Mouse (Mus musculus) megakaryocyte-erythroid progenitor cell, adult 5-6 weeks (primary cell): ENCODE results near the gene Vmn1r93. TPM values are rescaled to one million over a fixed set of nuclear protein-coding genes. Genes with fewer than 3 reads are reported as not detected.
"Not testable (repeated sequence)": the region's sequence is repeated elsewhere in the genome, so short reads cannot be mapped to it uniquely, and the experiment has no call there.

Source experiments
- ATAC-seq: replicated peaks from 2 replicates; pipeline ENCODE4 v1.8.0; 2016; ENCODE audit warnings: mild to moderate bottlenecking, inconsistent platforms; ENCODE audit not compliant: severe bottlenecking, poor library complexity, low FRiP score, low TSS enrichment
- total RNA-seq, 2 experiments: library from RNA; stranded (forward) in 1 of 2; stranded (reverse) in 1 of 2; fragments of 200-1000, 215-1000 nt in 1 of 2; fragments of >200 nt in 1 of 2; fragmentation: Nextera tagmentation in 1 of 2; gene quantifications; 2 replicates each; pipeline ENCODE4 v1.2.3; 2014 to 2017

The Vmn1r93 gene
- not detected in 2 replicates for total RNA-seq (2014; fragmentation: Nextera tagmentation)
- not detected in 2 replicates for total RNA-seq (2017)

DNA sequence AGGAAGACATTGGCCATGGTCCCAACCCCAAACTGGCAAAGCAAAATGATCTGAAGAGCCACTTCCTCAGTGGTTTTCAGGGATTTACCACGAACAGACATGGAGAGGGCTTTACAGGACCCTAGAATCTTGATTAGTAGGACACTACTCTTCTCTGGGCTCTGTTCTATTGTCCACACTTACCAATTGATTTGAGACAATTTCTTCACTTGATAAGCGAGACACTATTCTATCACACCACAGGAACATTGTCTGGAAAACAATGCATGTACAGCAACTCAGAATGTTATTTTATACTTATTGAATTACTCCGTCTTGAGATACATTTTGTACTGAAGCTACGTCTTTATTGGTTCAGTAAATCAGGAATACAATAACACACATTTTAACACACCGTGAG lies at the start of gene Vmn1r93:
Gene Vmn1r93, minus strand, starts transcription at position 101 of the 400 bp plus-strand sequence.
- not testable (repeated sequence) for ATAC-seq

DNA sequence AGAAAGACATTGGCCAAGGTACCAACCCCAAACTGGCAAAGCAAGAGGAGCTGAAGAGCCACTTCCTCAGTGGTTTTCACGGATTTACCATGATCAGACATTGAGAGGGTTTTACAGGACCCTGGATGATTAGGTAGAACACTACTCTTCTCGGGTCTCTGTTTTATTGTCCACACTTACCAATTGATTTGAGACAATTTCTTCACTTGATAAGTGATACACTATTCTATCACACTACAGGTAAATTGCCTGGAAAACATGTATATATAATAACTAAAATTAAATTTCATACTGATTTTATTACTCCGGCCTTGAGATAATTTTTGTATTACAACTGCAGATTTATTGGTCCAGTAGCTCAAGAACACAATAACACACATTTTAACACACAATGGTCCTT lies 29.4 kb upstream of the Vmn1r93 start, which contains the start of gene Vmn1r94:
Gene Vmn1r94, minus strand, starts transcription at position 101 of the 400 bp plus-strand sequence.
- ATAC-seq, result not testable (repeated sequence)

DNA sequence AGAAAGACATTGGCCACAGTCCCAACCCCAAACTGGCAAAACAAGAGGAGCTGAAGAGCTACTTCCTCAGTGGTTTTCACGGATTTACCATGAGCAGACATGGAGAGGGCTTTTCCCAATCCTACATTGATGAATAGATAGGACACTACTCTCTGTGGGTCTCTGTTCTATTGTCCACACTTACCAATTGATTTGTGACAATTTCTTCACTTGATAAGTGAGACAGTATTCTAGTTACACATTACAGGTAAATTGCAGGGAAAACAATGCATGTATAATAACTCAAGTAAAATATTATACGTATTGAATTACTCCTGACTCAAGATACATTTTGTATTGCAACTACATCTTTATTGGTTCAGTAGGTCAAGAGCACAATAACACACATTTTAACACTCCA lies 16.4 kb downstream of the Vmn1r93 start, which contains the start of gene Gm16442:
Gene Gm16442, minus strand, starts transcription at position 101 of the 400 bp plus-strand sequence.
- not testable (repeated sequence) for ATAC-seq

DNA sequence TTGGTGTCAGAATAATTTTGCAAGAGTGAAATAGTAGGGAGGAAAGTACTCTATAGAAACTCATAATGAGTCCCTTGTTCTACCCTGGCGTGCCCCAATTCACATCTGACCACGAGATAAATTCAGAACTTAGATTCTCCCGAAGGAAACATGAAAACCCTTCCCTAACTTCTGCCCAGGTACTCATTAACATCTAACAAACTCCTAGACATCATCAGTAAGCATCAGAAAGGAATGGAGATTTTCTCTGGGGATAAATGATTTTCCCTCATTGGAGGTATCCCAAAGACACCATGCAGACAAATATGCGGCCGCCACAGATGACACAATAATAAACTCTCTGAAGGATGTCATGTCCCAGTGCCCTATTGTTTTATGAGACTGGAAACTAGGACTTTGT lies 39.5 kb downstream of the Vmn1r93 start, which contains the start of gene Vmn1r91:
Gene Vmn1r91, plus strand, starts transcription at position 301 of the 400 bp plus-strand sequence.
- not testable (repeated sequence) for ATAC-seq

Other genes with a start within 250 kb of the Vmn1r93 start
- 1.3 and 6.4 TPM in 2 replicates for gene Pvr, start 217.9 kb downstream of the Vmn1r93 start, total RNA-seq (2014; fragmentation: Nextera tagmentation)
- gene Pvr, start 217.9 kb downstream of the Vmn1r93 start, total RNA-seq (2017), result 0.85 and 0.91 TPM in 2 replicates
- gene Igsf23, start 188.3 kb downstream of the Vmn1r93 start, total RNA-seq (2014; fragmentation: Nextera tagmentation), result not detected in 2 replicates
- gene Igsf23, start 188.3 kb downstream of the Vmn1r93 start, total RNA-seq (2017), result 0.50 TPM in 1 of 2 replicates, not detected in the other
- gene Ceacam20, start 173.7 kb downstream of the Vmn1r93 start, total RNA-seq (2014; fragmentation: Nextera tagmentation), result not detected in 2 replicates
- gene Ceacam20, start 173.7 kb downstream of the Vmn1r93 start, total RNA-seq (2017), result not detected in 2 replicates
- not detected in 2 replicates for gene Nlrp9b, start 147.6 kb downstream of the Vmn1r93 start, total RNA-seq (2014; fragmentation: Nextera tagmentation)
- gene Nlrp9b, start 147.6 kb downstream of the Vmn1r93 start, total RNA-seq (2017), result not detected in 2 replicates
- not detected in 2 replicates for gene Vmn1r91, start 39.4 kb downstream of the Vmn1r93 start, total RNA-seq (2014; fragmentation: Nextera tagmentation)
- not detected in 2 replicates for gene Vmn1r91, start 39.4 kb downstream of the Vmn1r93 start, total RNA-seq (2017)
- gene Gm16442, start 16.5 kb downstream of the Vmn1r93 start, total RNA-seq (2014; fragmentation: Nextera tagmentation), result not detected in 2 replicates
- gene Gm16442, start 16.5 kb downstream of the Vmn1r93 start, total RNA-seq (2017), result not detected in 2 replicates
- not detected in 2 replicates for gene Vmn1r94, start 29.3 kb upstream of the Vmn1r93 start, total RNA-seq (2014; fragmentation: Nextera tagmentation)
- not detected in 2 replicates for gene Vmn1r94, start 29.3 kb upstream of the Vmn1r93 start, total RNA-seq (2017)
- not detected in 2 replicates for gene Vmn1r95, start 54.6 kb upstream of the Vmn1r93 start, total RNA-seq (2014; fragmentation: Nextera tagmentation)
- gene Vmn1r95, start 54.6 kb upstream of the Vmn1r93 start, total RNA-seq (2017), result not detected in 2 replicates
- gene Gm6164, start 66.5 kb upstream of the Vmn1r93 start, total RNA-seq (2014; fragmentation: Nextera tagmentation), result not detected in 2 replicates
- gene Gm6164, start 66.5 kb upstream of the Vmn1r93 start, total RNA-seq (2017), result not detected in 2 replicates
- not detected in 2 replicates for gene Gm4498, start 94.7 kb upstream of the Vmn1r93 start, total RNA-seq (2014; fragmentation: Nextera tagmentation)
- gene Gm4498, start 94.7 kb upstream of the Vmn1r93 start, total RNA-seq (2017), result not detected in 2 replicates
- not detected in 2 replicates for gene Gm5890, start 123.7 kb upstream of the Vmn1r93 start, total RNA-seq (2014; fragmentation: Nextera tagmentation)
- gene Gm5890, start 123.7 kb upstream of the Vmn1r93 start, total RNA-seq (2017), result not detected in 2 replicates
- gene Gm4133, start 195.0 kb upstream of the Vmn1r93 start, total RNA-seq (2014; fragmentation: Nextera tagmentation), result not detected in 2 replicates
- gene Gm4133, start 195.0 kb upstream of the Vmn1r93 start, total RNA-seq (2017), result not detected in 2 replicates
- gene Gm5728, start 236.3 kb upstream of the Vmn1r93 start, total RNA-seq (2014; fragmentation: Nextera tagmentation), result not detected in 2 replicates
- not detected in 2 replicates for gene Gm5728, start 236.3 kb upstream of the Vmn1r93 start, total RNA-seq (2017)